Mouse (Mus musculus) liver, adult 2 months (tissue): ENCODE data around the gene Scd4. TPM values are rescaled to one million over a fixed set of nuclear protein-coding genes. Genes with fewer than 3 reads are reported as not detected.

Experiments
- DNase-seq: peaks from one replicate; pipeline ENCODE4 v3.0.0-alpha.2; 2011; ENCODE audit warnings: low read depth, low spot score; ENCODE audit errors: extremely low read depth
- H3K27ac ChIP-seq: fragments of 200-500 bp; replicated peaks from 2 replicates; pipeline ENCODE4 v1.5.1; 2012; ENCODE audit warnings: low read depth, mild to moderate bottlenecking, control low read depth, inconsistent platforms, low read length; ENCODE audit not compliant: insufficient read depth
- H3K27me3 ChIP-seq: fragments of 200-500 bp; 2 replicates; pipeline ENCODE4 v1.6.1; 2012; ENCODE audit warnings: mild to moderate bottlenecking, moderate library complexity, low read length, inconsistent platforms; ENCODE audit not compliant: control insufficient read depth, insufficient read depth
- H3K36me3 ChIP-seq: fragments of 200-500 bp; 2 replicates; pipeline ENCODE4 v1.6.1; 2012; ENCODE audit warnings: low read length, inconsistent platforms; ENCODE audit not compliant: control insufficient read depth, insufficient read depth
- H3K4me1 ChIP-seq: fragments of 200-500 bp; 2 replicates; pipeline ENCODE4 v1.6.1; 2011; ENCODE audit warnings: low read length; ENCODE audit not compliant: control insufficient read depth, insufficient read depth
- H3K4me3 ChIP-seq: fragments of 200-500 bp; 2 replicates; pipeline ENCODE4 v1.5.1; 2011; ENCODE audit warnings: low read depth, mild to moderate bottlenecking, control low read depth, low read length, moderate library complexity; ENCODE audit not compliant: insufficient read depth
- H3K79me2 ChIP-seq: fragments of 200-500 bp; 2 replicates; pipeline ENCODE4 v1.6.1; 2012; ENCODE audit warnings: inconsistent platforms, mild to moderate bottlenecking, low read length, moderate library complexity; ENCODE audit not compliant: control insufficient read depth, insufficient read depth
- H3K9ac ChIP-seq: fragments of 200-500 bp; 2 replicates; pipeline ENCODE4 v1.6.1; 2012; ENCODE audit warnings: low read depth, mild to moderate bottlenecking, control low read depth, inconsistent platforms, low read length
- CTCF ChIP-seq: fragments of 200-500 bp; IDR thresholded peaks from 2 replicates; pipeline ENCODE4 v1.5.1; 2011; ENCODE audit warnings: low read depth, low read length, control low read depth
- POLR2A ChIP-seq: fragments of 200-500 bp; IDR thresholded peaks from 2 replicates; pipeline ENCODE4 v1.6.1; 2011; ENCODE audit warnings: low read length, control low read depth; ENCODE audit not compliant: insufficient read depth; ENCODE audit errors: extremely low read depth
- WGBS: fragments of 180-500 bp; shearing (Covaris S2); methylation state at CpG from one replicate; pipeline ENCODE4 v1.1.7; 2018; 5-methylcytosine and 5-hydroxymethylcytosine counted together
- polyA plus RNA-seq: library from polyadenylated mRNA; depleted of rRNA; stranded (reverse); fragments of >200 nt; gene quantifications from 2 replicates; pipeline ENCODE4 v1.2.3, GENCODE M21; 2012
- total RNA-seq: library from RNA; depleted of rRNA; stranded (reverse); fragments of >200 nt; gene quantifications from 2 replicates; pipeline ENCODE4 v1.2.3, GENCODE M21; 2014

Gene Scd4
- total and polyA plus RNA-seq, 2 experiments: 0.07 to 0.09 TPM

DNA sequence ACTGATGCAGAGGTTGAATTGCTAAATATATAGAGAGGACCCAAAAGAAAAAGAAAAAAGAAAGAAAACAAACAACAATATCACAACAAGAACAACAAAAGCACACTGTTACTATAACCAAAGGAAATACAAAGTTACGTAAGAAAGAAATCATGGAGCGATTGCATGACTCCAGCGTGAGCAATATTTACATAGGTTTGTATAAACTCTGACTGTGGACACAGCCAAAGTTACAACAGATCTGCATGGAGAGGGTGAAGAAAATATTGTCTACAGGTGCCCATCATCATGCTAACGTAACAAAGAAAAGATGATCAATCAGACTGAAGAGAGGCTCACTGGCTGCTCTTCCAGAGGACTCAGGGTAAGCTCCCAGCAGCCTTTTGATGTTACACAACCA lies 47.2 kb downstream of the Scd4 start:
- no peaks in the 10 kb centered on the region for H3K79me2 ChIP-seq
- no peaks in the 10 kb centered on the region for H3K36me3 ChIP-seq
- no peak overlapping the region for H3K4me3 ChIP-seq
- peak; percentile 98 for DNase-seq
- H3K27me3 ChIP-seq: no peaks in the 10 kb centered on the region
- WGBS: 22% methylated on average over 4 of the region's 4 CpGs
- H3K4me1 ChIP-seq: peaks cover 3% of the 10 kb centered on the region; the same call in 1 of the 2 replicates
- H3K27ac ChIP-seq: 0 out of 2 replicates have a peak overlapping the region, but pooled peaks have one; percentile 30
- no peak overlapping the region for H3K9ac ChIP-seq
- TF ChIP-seq CTCF (no peak), POLR2A (no peak)

DNA sequence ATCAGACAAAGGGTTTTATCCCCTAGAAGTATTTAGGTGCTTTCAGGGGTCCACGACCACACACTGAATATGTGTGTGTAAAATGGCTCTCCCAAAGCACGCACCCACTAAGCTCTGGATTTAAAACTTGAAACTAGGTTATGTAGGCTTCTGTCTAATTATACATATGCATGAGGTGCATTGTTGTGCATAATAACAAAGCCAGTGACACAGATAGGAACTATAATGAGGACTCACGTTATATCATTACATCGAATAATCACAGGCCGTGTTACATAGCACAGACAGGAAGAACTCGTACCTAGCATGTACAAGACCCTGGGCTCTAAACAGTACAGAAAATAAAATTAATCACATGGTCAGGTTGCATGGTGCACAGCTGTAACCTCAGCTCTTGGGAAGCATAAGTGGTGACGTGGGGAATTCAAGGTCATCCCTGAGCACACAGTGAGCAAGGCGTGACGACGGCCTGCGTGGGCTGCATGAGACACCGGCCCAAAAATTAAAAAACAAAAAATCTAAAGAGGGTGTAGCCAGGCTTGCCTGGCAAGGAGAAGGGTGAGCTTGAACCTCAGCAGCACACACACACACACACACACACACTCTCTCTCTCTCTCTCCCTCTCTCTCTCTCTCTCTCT lies 49.9 kb downstream of the Scd4 start:
- DNase-seq: no peak

GRCm38 (mm10) chr19:44385887-44386498 lies 53.1 kb downstream of the Scd4 start:
- 66% methylated on average over 6 of the region's 6 CpGs for WGBS
- Histone ChIP-seq H3K79me2 (no peaks in the 10 kb centered on the region), H3K27ac (no peak overlapping the region), H3K4me1 (peaks cover 27% of the 10 kb centered on the region), H3K9ac (no peak overlapping the region), H3K27me3 (no peaks in the 10 kb centered on the region), H3K4me3 (no peak overlapping the region), H3K36me3 (no peaks in the 10 kb centered on the region)
- peak; percentile 59 for DNase-seq
- TF ChIP-seq POLR2A (no peak), CTCF (no peak)

More for the DNA sequence above, 49.9 kb downstream of the Scd4 start:
- WGBS: 94% methylated on average over 12 of the region's 12 CpGs
- H3K79me2 ChIP-seq: no peaks in the 10 kb centered on the region
- H3K36me3 ChIP-seq: no peaks in the 10 kb centered on the region
- no peak overlapping the region for H3K27ac ChIP-seq
- no peaks in the 10 kb centered on the region for H3K27me3 ChIP-seq
- H3K4me1 ChIP-seq: peaks cover 15% of the 10 kb centered on the region
- H3K9ac ChIP-seq: no peak overlapping the region
- no peak for TF ChIP-seq CTCF
- no peak for TF ChIP-seq POLR2A
- no peak overlapping the region for H3K4me3 ChIP-seq

GRCm38 (mm10) chr19:44387089-44387671 lies 54.3 kb downstream of the Scd4 start:
- Histone ChIP-seq H3K4me1 (peaks cover 28% of the 10 kb centered on the region), H3K27ac (peak overlapping the region; percentile 95), H3K36me3 (no peaks in the 10 kb centered on the region), H3K4me3 (no peak overlapping the region), H3K9ac (no peak overlapping the region), H3K27me3 (no peaks in the 10 kb centered on the region), H3K79me2 (no peaks in the 10 kb centered on the region)
- WGBS: 41% methylated on average over 4 of the region's 4 CpGs
- TF ChIP-seq CTCF: no peak
- no peak for TF ChIP-seq POLR2A
- peak; percentile 87 for DNase-seq

- no peaks in the 10 kb centered on the region for H3K36me3 ChIP-seq
- H3K27me3 ChIP-seq: no peaks in the 10 kb centered on the region
- WGBS: 10% methylated on average over 19 of the region's 19 CpGs
- TF ChIP-seq CTCF (no peak), POLR2A (no peak)
- H3K9ac ChIP-seq: peak overlapping the region; percentile 65
- H3K4me3 ChIP-seq: peak overlapping the region; percentile 52
- H3K27ac ChIP-seq: peak overlapping the region; percentile 95
- H3K4me1 ChIP-seq: peaks cover 28% of the 10 kb centered on the region
- peak; percentile 83 for DNase-seq
- no peaks in the 10 kb centered on the region for H3K79me2 ChIP-seq
Observed at GRCm38 (mm10) chr19:44387746-44388474, 55.0 kb downstream of the Scd4 start.
